In the genomic region with DNA sequence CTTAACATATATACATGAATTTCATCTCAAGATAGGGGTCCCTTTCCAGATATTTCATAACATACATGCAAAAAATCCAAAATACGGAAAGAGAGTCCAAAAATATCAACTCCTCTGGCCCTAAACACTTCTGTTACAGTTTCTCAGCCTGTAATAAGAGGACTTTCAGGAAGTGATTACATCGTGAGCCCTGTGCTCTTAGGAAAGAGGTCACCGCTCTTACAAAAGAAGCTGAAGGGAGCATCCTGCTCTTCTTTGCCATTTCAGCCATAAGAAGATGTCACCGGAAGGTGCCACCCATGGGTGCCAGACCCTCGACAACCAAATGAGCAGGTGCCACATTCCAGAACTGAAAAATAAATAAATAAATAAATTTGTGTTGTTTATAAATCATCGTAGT, we compare ENCODE assay signal across 23 mouse cellular contexts. TPM values are rescaled to one million over a fixed set of nuclear protein-coding genes. Genes with fewer than 3 reads are reported as not detected.
DNase-seq lines count a peak whose midpoint lies in the region; ATAC-seq lines count a peak whose summit lies in the region.
"Had no signal": no experiment of that assay in that cellular context is flagged by ENCODE, and none has a peak within 500 bp of the region (broad histone marks: within the 10 kb centered on the region; RNA-seq: fewer than 3 reads in every experiment).

No protein-coding gene starts in this region.

- no peak overlapping the region for H3K4me3 ChIP-seq in forebrain, embryonic 11.5 days (ENCODE audit: low read depth, low read length)

- no peaks in the 10 kb centered on the region for H3K4me1 ChIP-seq in forebrain, embryonic 11.5 days (replicated peaks; ENCODE audit: control insufficient read depth, insufficient read depth, low read length)

- no peak overlapping the region for H3K4me2 ChIP-seq in forebrain, embryonic 11.5 days (ENCODE audit: low read depth, low read length, severe bottlenecking)

- H3K36me3 ChIP-seq in forebrain, embryonic 11.5 days (ENCODE audit: control insufficient read depth, insufficient read depth, low read length) = no peaks in the 10 kb centered on the region
- H3K36me3 ChIP-seq: G1E had no signal

- no peak overlapping the region for H3K27ac ChIP-seq in forebrain, embryonic 11.5 days (ENCODE audit: low read depth, low read length)

- no peaks in the 10 kb centered on the region for H3K27me3 ChIP-seq in forebrain, embryonic 11.5 days (ENCODE audit: control insufficient read depth, insufficient read depth, low read length)
- H3K27me3 ChIP-seq: CH12.LX, Patski had no signal

- peak; percentile 81 for ATAC-seq in granulocyte monocyte progenitor cell, adult 5-6 weeks (replicated peaks; ENCODE audit: poor library complexity, severe bottlenecking)
- ATAC-seq in megakaryocyte, adult 5-6 weeks (ENCODE audit: poor library complexity, severe bottlenecking) = peak; percentile 84
- peak; percentile 58 for ATAC-seq in megakaryocyte progenitor cell, adult 5-6 weeks (replicated peaks; ENCODE audit: poor library complexity)
- no peak for ATAC-seq in forebrain, embryonic 11.5 days (replicated peaks; ENCODE audit: low FRiP score)
- ATAC-seq: activated CD4-positive, CD25-positive, alpha-beta regulatory T cell, adult 4 months; CD4-positive, CD25-positive, alpha-beta regulatory T cell, adult 4 months; Patski had no signal

- 90% methylated on average over 6 of the region's 6 CpGs for WGBS in forebrain, embryonic 11.5 days

- no peaks in the 10 kb centered on the region for H3K9me3 ChIP-seq in forebrain, embryonic 11.5 days (ENCODE audit: control insufficient read depth, low read length)
- H3K9me3 ChIP-seq: G1E had no signal

- peak; percentile 65 for DNase-seq in 416B (ENCODE audit: low read depth)
- DNase-seq in forebrain, embryonic 11.5 days (ENCODE audit: low spot score) = no peak
- no peak for DNase-seq in lung, postnatal 10 days
- DNase-seq in cerebellum, postnatal 25 days = no peak
- no peak for DNase-seq in kidney, postnatal 4 days
- DNase-seq: adrenal gland, adult 2 months; adrenal gland, adult 8-10 months; adrenal gland, postnatal 10 days; adrenal gland, postnatal 14 days; adrenal gland, postnatal 25 days; adrenal gland, postnatal 36 days; B cell, adult 2 months; cerebellum, adult 11 months; cerebellum, adult 11-12 months; cerebellum, adult 18-20 months had no signal

- no peak overlapping the region for H3K9ac ChIP-seq in forebrain, embryonic 11.5 days (ENCODE audit: low read length)

RNA-seq across cellular contexts. Expression of a gene that starts 28.4 kb away (rescaled TPM):
- total RNA-seq in granulocyte monocyte progenitor cell, adult 5-6 weeks (2014; fragmentation: Nextera tagmentation) = 90.4 and 110 TPM in 2 replicates
- total RNA-seq in granulocyte monocyte progenitor cell, adult 5-6 weeks (2017) = 122 and 131 TPM in 2 replicates
- 123 and 134 TPM in 2 replicates for total RNA-seq in megakaryocyte, adult 5-6 weeks (2015)
- total RNA-seq in megakaryocyte, adult 5-6 weeks (2017) = 87.3 and 104 TPM in 2 replicates
- total RNA-seq in megakaryocyte progenitor cell, adult 5-6 weeks (2015) = 171 and 186 TPM in 2 replicates
- 124 and 138 TPM in 2 replicates for total RNA-seq in megakaryocyte progenitor cell, adult 5-6 weeks (2017)
- polyA plus RNA-seq in forebrain, embryonic 11.5 days (2014; fragmentation: Nextera tagmentation; extraction: Ambion mirVana) = 138 and 148 TPM in 2 replicates
